Mouse (Mus musculus): ENCODE results near the gene Gbp2. TPM values are rescaled to one million over a fixed set of nuclear protein-coding genes. Genes with fewer than 3 reads are reported as not detected.

Gene Gbp2
- total RNA-seq, 2 experiments from 2014 or later = 1.1 TPM

- intact Hi-C loops (cut with DNase I) = no loop called here
- no peak for DNase-seq (ENCODE audit: low spot score in 2 of 2)
These were observed 44.3 kb downstream of the Gbp2 start for GRCm38 (mm10) chr3:142664723-142665122.

DNA sequence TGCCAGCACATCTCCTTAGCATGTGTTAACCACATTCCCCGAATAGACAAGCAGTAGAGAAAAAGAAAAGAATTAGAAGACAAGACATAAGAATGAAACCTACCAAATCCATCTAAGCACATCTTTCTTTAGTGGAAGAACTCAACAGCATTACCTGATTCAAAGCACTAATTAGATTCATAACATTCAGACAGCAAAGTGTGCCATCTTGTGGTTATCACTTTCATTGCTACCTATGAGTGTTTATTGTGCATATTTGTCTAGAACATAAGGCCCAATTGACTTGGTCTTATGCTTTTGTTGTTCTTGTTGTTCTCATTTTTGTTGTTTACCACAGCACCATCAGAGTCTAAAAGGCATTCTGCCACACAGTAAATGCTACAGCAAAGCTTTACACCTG, 54.2 kb downstream of the Gbp2 start:
- peak; percentile 11 to 25 for DNase-seq (ENCODE audit: low spot score in 2 of 2)
- intact Hi-C loops (cut with DNase I) = no loop called here

Small RNA genes lying within 50 kb of the gene (microRNA-seq; reads per million reads assigned to microRNA genes)
- 0 reads per million in 2 experiments for gene Mir6381

Other genes starting within 250 kb of the Gbp2 start
- 10 to 100 TPM; 18.9 to 20.4 TPM for gene Pdlim5, start 224.9 kb upstream of the Gbp2 start, total RNA-seq (2021)
- gene Gbp5, start 126.6 kb upstream of the Gbp2 start, total RNA-seq (2021) = 1 to 10 TPM; 2.0 to 2.2 TPM
- gene Gbp7, start 90.3 kb upstream of the Gbp2 start, total RNA-seq (2021) = 1 to 10 TPM; 3.5 to 3.8 TPM
- gene Gbp3, start 60.6 kb upstream of the Gbp2 start, total RNA-seq (2021) = 1 to 10 TPM; 5.6 to 6.3 TPM
- gene Gbp2b, start 25.8 kb upstream of the Gbp2 start, total RNA-seq (2021) = not detected
- 1 to 10 TPM; 4.7 to 5.2 TPM for gene Kyat3, start 80.4 kb downstream of the Gbp2 start, total RNA-seq (2021)
- gene Gtf2b, start 144.4 kb downstream of the Gbp2 start, total RNA-seq (2021) = 10 to 100 TPM; 38.0 to 42.0 TPM